In genomic region chr14:79203496-79204158, GRCm38 (mm10) we compare ENCODE assay signal across 8 mouse cellular contexts. TPM values are rescaled to one million over a fixed set of nuclear protein-coding genes. Genes with fewer than 3 reads are reported as not detected.
A peak's percentile ranks its signal among the peaks of the same experiment; 100 is the strongest.
DNase-seq lines count a peak whose midpoint lies in the region; ATAC-seq lines count a peak whose summit lies in the region.
"Had no signal": no experiment of that assay in that cellular context is flagged by ENCODE, and none has a peak within 500 bp of the region (broad histone marks: within the 10 kb centered on the region; RNA-seq: fewer than 3 reads in every experiment).

No protein-coding gene starts in this region.

- H3K27ac ChIP-seq in embryonic facial prominence, embryonic 15.5 days (replicated peaks): peak overlapping the region; percentile 65
- H3K27ac ChIP-seq in intestine, embryonic 15.5 days: peak overlapping the region; percentile 44; the same call in 1 of the 2 replicates

- WGBS in embryonic facial prominence, embryonic 15.5 days: 9% methylated on average over 12 of the region's 12 CpGs
- WGBS in intestine, embryonic 15.5 days: 35% methylated on average over 12 of the region's 12 CpGs

- no peaks in the 10 kb centered on the region for H3K27me3 ChIP-seq in embryonic facial prominence, embryonic 15.5 days
- no peaks in the 10 kb centered on the region for H3K27me3 ChIP-seq in intestine, embryonic 15.5 days (replicated peaks)

- no peaks in the 10 kb centered on the region for H3K9me3 ChIP-seq in embryonic facial prominence, embryonic 15.5 days (replicated peaks)
- no peaks in the 10 kb centered on the region for H3K9me3 ChIP-seq in intestine, embryonic 15.5 days

- peaks cover 55% of the 10 kb centered on the region for H3K4me1 ChIP-seq in embryonic facial prominence, embryonic 15.5 days
- peaks cover 13% of the 10 kb centered on the region; the same call in 1 of the 2 replicates for H3K4me1 ChIP-seq in intestine, embryonic 15.5 days (replicated peaks)

- ATAC-seq in embryonic facial prominence, embryonic 15.5 days (ENCODE audit: insufficient number of reproducible peaks, low FRiP score, low TSS enrichment, low read depth): peak; percentile 55; the same call in 1 of the 2 replicates
- peak; percentile 72 for ATAC-seq in intestine, embryonic 15.5 days
- no peak for ATAC-seq in megakaryocyte progenitor cell, adult 5-6 weeks (replicated peaks; ENCODE audit: poor library complexity)

- H3K4me2 ChIP-seq in embryonic facial prominence, embryonic 15.5 days (replicated peaks): no peak overlapping the region
- no peak overlapping the region for H3K4me2 ChIP-seq in intestine, embryonic 15.5 days (replicated peaks)

- peak; percentile 29 for DNase-seq in right cerebral cortex, adult 18-20 months
- no peak for DNase-seq in right cerebral cortex, adult 2 months (ENCODE audit: low spot score in 2 of 2)
- DNase-seq in retina, embryonic 14.5 days (ENCODE audit: low spot score): peak; percentile 76
- DNase-seq in spleen, postnatal 36 days (ENCODE audit: low spot score in 2 of 2): no peak

- H3K9ac ChIP-seq in embryonic facial prominence, embryonic 15.5 days: no peak overlapping the region
- H3K9ac ChIP-seq in intestine, embryonic 15.5 days: no peak overlapping the region

- H3K4me3 ChIP-seq in embryonic facial prominence, embryonic 15.5 days (replicated peaks): no peak overlapping the region
- H3K4me3 ChIP-seq in intestine, embryonic 15.5 days (replicated peaks): no peak overlapping the region

- H3K36me3 ChIP-seq in embryonic facial prominence, embryonic 15.5 days: no peaks in the 10 kb centered on the region
- H3K36me3 ChIP-seq in intestine, embryonic 15.5 days: no peaks in the 10 kb centered on the region

RNA-seq across cellular contexts. Expression of gene Zfp957, which starts 43.5 kb away (rescaled TPM):
- polyA plus RNA-seq in embryonic facial prominence, embryonic 15.5 days (2015; fragmentation: Nextera tagmentation; extraction: Ambion mirVana): not detected in 2 replicates
- not detected in 2 replicates for polyA plus RNA-seq in intestine, embryonic 15.5 days (2015; fragmentation: Nextera tagmentation; extraction: Ambion mirVana)
- not detected in 2 replicates for total RNA-seq in megakaryocyte progenitor cell, adult 5-6 weeks (2015)
- not detected in 2 replicates for total RNA-seq in megakaryocyte progenitor cell, adult 5-6 weeks (2017)
- total RNA-seq: adrenal gland, adult 18-20 months had no signal

Comparison
In these comparisons a context has a peak if more than half of its experiments do, and no peak if none do; other contexts are left out.
1. DNase-seq: peak in right cerebral cortex, adult 18-20 months (single experiment) and retina, embryonic 14.5 days (single experiment); none in right cerebral cortex, adult 2 months (0 of 2) and spleen, postnatal 36 days (0 of 2).